Mouse (Mus musculus) liver, embryonic 15.5 days (tissue): ENCODE data around the gene Gnb1. TPM values are rescaled to one million over a fixed set of nuclear protein-coding genes. Genes with fewer than 3 reads are reported as not detected.

Source experiments
- ATAC-seq: fragments of 200-750 bp; cut with Nextera tagmentation; 2 replicates; pipeline ENCODE4 v1.8.0; 2017; ENCODE audit warnings: moderate number of reproducible peaks, mild to moderate bottlenecking, moderate library complexity; ENCODE audit not compliant: insufficient read depth
- H3K27ac ChIP-seq: fragments of 300-500 bp; sonication (generic); replicated peaks from 2 replicates; pipeline ENCODE4 v1.5.1; 2015; ENCODE audit warnings: mild to moderate bottlenecking, inconsistent platforms
- H3K27me3 ChIP-seq: fragments of 300-500 bp; sonication (generic); 2 replicates; pipeline ENCODE4 v1.6.1; 2015; ENCODE audit warnings: mild to moderate bottlenecking, inconsistent platforms
- H3K36me3 ChIP-seq: fragments of 300-500 bp; sonication (generic); replicated peaks from 2 replicates; pipeline ENCODE4 v1.6.1; 2015; ENCODE audit warnings: moderate library complexity, mild to moderate bottlenecking, inconsistent platforms
- H3K4me1 ChIP-seq: fragments of 300-500 bp; sonication (generic); replicated peaks from 2 replicates; pipeline ENCODE4 v1.6.1; 2015; ENCODE audit warnings: inconsistent platforms
- H3K4me2 ChIP-seq: fragments of 300-500 bp; sonication (generic); 2 replicates; pipeline ENCODE4 v1.6.1; 2015; ENCODE audit warnings: moderate library complexity, mild to moderate bottlenecking, inconsistent platforms
- H3K4me3 ChIP-seq: fragments of 300-500 bp; sonication (generic); replicated peaks from 2 replicates; pipeline ENCODE4 v1.5.1; 2015; ENCODE audit warnings: mild to moderate bottlenecking, inconsistent platforms
- H3K9ac ChIP-seq: fragments of 300-500 bp; sonication (generic); 2 replicates; pipeline ENCODE4 v1.6.1; 2015; ENCODE audit warnings: moderate library complexity, mild to moderate bottlenecking, inconsistent platforms
- H3K9me3 ChIP-seq: fragments of 300-500 bp; sonication (generic); replicated peaks from 2 replicates; pipeline ENCODE4 v1.6.1; 2016; ENCODE audit warnings: inconsistent platforms
- WGBS: fragments of 180-500 bp; shearing (Covaris S2); methylation state at CpG from one replicate; pipeline ENCODE4 v1.1.7; 2015; ENCODE audit warnings: mixed read lengths; ENCODE audit not compliant: insufficient replicate concordance; 5-methylcytosine and 5-hydroxymethylcytosine counted together
- polyA plus RNA-seq: library from polyadenylated mRNA; unstranded; fragments of >200 nt; fragmentation: Nextera tagmentation; extraction: Ambion mirVana; gene quantifications from 2 replicates; pipeline ENCODE4 v1.2.1, GENCODE M21; 2015

The Gnb1 gene
- polyA plus RNA-seq = 100 and 106 TPM in 2 replicates

DNA sequence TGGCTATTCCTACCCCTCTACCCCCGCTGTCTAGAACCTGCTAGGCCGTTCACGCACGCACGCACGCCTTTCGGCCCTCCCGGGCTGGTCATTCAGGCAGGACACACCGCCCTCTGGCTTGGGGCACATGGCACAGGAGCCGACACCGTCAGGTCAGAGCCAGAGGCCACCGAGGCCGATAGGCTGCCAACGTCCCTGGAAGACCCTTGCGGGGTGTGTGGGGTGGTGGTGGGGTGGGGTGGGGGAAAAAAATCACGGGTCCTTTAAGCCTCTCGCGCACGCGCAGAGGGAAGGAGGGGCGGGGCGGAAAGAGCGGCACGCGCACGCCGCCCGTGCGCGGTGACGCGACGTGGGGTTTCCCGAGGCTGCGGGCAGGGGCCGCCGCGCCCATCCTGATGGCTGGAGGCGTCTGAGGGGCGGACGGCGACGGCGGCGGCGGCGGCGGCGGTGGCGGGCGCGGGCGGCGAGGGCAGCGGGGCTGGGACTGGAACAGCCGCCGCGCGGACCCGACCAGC, at the start of gene Gnb1:
Gene Gnb1 (plus strand): TSS at position 372 of the 515 bp plus-strand sequence.
- Histone ChIP-seq H3K4me2 (peak within 1 kb of the TSS; percentile 99), H3K27me3 (no peaks in the 10 kb centered on the region), H3K9me3 (no peaks in the 10 kb centered on the region), H3K36me3 (no peaks in the 10 kb centered on the region), H3K4me1 (peaks cover 85% of the 10 kb centered on the region), H3K4me3 (peak within 1 kb of the TSS; percentile 76), H3K9ac (peak within 1 kb of the TSS; percentile 90), H3K27ac (peak within 1 kb of the TSS; percentile 80)
- ATAC-seq = peak; percentile 76
- WGBS = under 1% methylated on average over 59 of the region's 60 CpGs

DNA sequence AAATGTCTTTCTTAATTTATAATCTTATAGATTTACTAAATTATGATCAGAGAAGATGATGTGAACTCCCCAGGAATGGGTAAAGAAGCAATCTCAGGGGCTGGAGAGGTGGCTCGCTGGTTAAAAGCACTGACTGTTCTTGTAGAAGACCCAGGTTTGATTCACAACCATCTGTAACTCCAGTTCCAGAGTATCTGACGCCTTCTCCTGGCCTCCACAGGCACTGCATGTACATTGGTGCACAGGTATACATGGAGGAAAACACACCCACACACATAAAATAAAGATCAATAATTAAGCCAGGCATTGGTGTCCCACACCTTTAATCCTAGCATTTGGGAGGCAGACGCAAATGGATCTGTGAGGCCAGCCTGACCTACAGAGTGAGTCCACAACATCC, 48.4 kb upstream of the Gnb1 start:
- Histone ChIP-seq H3K9ac (no peak overlapping the region), H3K4me2 (no peak overlapping the region), H3K36me3 (no peaks in the 10 kb centered on the region), H3K9me3 (no peaks in the 10 kb centered on the region), H3K27ac (no peak overlapping the region), H3K27me3 (no peaks in the 10 kb centered on the region; the same call in 1 of the 2 replicates), H3K4me3 (no peak overlapping the region), H3K4me1 (no peaks in the 10 kb centered on the region)
- no peak for ATAC-seq
- 56% methylated on average over 3 of the region's 3 CpGs for WGBS

DNA sequence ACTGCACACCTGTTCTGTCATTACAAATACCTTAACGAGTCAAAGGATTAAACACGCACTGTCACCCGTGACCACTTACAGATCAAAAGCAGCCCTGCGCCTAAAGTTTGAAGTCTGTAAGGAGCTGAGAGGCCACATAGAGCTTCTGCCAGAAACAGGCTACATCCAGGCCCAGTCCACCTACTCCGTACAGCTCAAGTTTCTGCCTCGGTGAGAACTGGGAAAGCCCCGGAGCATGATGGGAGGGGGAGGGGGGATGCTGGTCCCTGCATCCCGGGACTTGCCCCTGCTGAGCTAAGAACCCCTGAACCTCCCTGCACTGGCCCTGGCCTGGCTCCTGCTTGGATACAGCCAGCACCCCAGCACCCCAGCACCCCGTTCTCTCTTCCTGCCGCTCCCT, 39.6 kb upstream of the Gnb1 start:
- Histone ChIP-seq H3K36me3 (no peaks in the 10 kb centered on the region), H3K27me3 (no peaks in the 10 kb centered on the region), H3K4me3 (no peak overlapping the region), H3K4me1 (no peaks in the 10 kb centered on the region), H3K9ac (no peak overlapping the region), H3K9me3 (no peaks in the 10 kb centered on the region), H3K27ac (no peak overlapping the region), H3K4me2 (no peak overlapping the region)
- ATAC-seq = no peak
- 54% methylated on average over 10 of the region's 10 CpGs for WGBS

DNA sequence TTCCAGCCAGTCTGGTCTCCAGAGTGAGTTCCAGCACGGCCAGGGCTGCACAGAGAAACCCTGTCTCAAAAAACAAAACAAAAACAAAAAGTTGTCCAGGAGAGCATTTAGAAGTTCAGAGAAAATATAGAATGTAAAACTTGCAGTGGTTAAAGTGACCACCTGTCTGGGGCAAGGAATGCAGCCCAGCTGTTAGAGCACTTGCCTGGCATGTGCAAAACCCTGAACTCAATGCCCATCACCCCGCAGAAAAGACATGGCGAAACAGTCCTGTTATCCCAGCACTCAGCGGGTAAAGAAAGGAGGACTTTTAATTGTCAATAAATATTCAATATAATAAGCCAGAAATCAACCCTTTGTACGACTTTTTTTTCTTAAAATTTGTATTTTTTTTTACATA, 32.6 kb upstream of the Gnb1 start:
- ATAC-seq = no peak
- no peak overlapping the region for H3K4me3 ChIP-seq
- 0 out of 2 replicates have a peak, but pooled peaks cover 6% of the 10 kb centered on the region for H3K27me3 ChIP-seq
- no peak overlapping the region for H3K9ac ChIP-seq
- H3K36me3 ChIP-seq = no peaks in the 10 kb centered on the region
- no peak overlapping the region for H3K27ac ChIP-seq
- H3K4me2 ChIP-seq = no peak overlapping the region
- WGBS = 58% methylated on average over 5 of the region's 5 CpGs
- H3K4me1 ChIP-seq = no peaks in the 10 kb centered on the region
- H3K9me3 ChIP-seq = no peaks in the 10 kb centered on the region

DNA sequence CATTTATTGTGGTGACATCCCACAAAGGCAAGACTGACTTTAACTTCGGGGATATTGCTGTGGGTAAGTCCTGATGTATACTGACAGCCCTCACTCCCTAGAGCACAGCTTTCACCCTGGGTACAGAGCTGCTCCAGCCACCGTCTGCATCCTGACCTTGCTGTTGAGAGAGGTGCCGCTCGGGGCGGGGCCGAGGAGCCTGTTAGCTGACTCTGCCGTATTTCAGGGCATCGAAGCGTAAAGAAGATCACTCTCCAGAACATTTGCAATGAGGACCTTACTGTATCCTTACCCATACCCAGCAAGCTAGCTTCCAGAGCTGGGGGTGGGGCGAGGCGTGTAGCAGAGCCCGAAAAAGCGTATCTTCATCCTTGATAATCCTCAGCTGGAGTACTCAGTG, 28.1 kb upstream of the Gnb1 start:
- Histone ChIP-seq H3K4me3 (no peak overlapping the region), H3K27me3 (0 out of 2 replicates have a peak, but pooled peaks cover 9% of the 10 kb centered on the region)
- 68% methylated on average over 13 of the region's 13 CpGs for WGBS

DNA sequence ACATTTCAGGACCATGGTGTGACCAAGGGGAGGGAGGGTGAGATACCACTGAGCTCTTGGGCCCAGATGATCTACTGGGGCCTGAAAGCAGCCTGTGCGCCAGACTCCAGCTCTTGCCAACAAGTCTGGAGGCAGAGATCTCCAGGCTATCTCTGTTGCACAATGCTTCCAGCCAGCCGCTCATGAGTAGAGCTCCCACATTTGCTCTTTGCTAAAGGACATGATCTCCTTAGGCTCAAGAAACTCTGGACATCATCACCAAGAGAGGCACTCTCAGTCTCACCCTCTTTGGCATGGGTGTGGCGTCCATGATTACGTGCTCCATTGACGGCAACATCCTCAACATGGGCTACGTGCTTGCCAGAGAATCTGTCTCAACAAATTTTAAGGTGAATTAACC, 27.6 kb upstream of the Gnb1 start:
- no peaks in the 10 kb centered on the region for H3K9me3 ChIP-seq
- H3K4me2 ChIP-seq = no peak overlapping the region
- H3K4me3 ChIP-seq = no peak overlapping the region
- H3K27me3 ChIP-seq = peaks cover 14% of the 10 kb centered on the region; the same call in 1 of the 2 replicates
- WGBS = 68% methylated on average over 6 of the region's 6 CpGs
- no peak for ATAC-seq
- H3K36me3 ChIP-seq = no peaks in the 10 kb centered on the region
- no peak overlapping the region for H3K9ac ChIP-seq
- no peaks in the 10 kb centered on the region for H3K4me1 ChIP-seq
- H3K27ac ChIP-seq = no peak overlapping the region

More for the DNA sequence above, 28.1 kb upstream of the Gnb1 start:
- no peak for ATAC-seq
- H3K36me3 ChIP-seq = no peaks in the 10 kb centered on the region
- no peaks in the 10 kb centered on the region for H3K4me1 ChIP-seq
- H3K9ac ChIP-seq = no peak overlapping the region
- H3K9me3 ChIP-seq = no peaks in the 10 kb centered on the region
- no peak overlapping the region for H3K27ac ChIP-seq
- no peak overlapping the region for H3K4me2 ChIP-seq

DNA sequence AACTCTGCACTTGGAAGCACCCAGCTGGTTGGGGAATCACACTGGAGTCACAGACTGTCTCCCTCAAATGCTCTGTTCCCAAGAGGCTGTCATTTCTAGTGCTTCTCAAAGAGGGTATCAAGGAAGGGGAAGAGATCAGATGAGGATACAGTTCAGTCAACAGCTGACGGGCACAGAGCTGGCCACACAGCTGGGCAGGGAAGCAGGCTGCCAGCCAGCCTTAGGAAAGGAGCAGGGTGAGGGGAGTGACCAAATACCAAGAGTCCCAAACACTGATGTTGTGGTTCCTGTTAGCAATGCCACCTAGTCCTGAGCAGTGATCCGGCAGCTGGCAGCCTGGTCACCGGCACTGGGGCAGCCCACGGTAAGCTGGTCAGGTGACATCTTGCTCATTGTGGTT, 27.1 kb upstream of the Gnb1 start:
- Histone ChIP-seq H3K27ac (no peak overlapping the region), H3K4me2 (no peak overlapping the region), H3K4me1 (peaks cover 4% of the 10 kb centered on the region), H3K36me3 (no peaks in the 10 kb centered on the region), H3K27me3 (peaks cover 17% of the 10 kb centered on the region; the same call in 1 of the 2 replicates), H3K4me3 (no peak overlapping the region), H3K9ac (no peak overlapping the region), H3K9me3 (no peaks in the 10 kb centered on the region)
- ATAC-seq = no peak
- WGBS = 69% methylated on average over 4 of the region's 4 CpGs

DNA sequence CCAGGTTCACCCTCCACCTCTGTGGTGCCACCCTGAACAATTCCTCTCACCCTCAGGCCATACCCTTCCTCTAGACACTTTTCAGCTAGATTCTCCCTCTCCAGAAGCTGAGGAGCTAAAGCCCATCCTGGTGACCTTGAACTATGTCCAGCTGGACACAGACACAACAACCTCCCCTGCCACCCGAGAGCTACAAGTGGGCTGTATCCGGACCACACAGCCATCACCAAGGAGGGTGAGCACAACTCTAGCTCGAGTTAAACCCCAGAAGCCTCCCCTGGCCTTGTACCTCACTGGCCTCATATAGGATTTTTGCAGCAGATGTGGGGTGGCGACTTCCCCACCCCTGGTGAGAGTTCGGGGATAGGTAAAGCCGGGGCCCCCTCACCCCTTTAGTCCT, 25.6 kb upstream of the Gnb1 start:
- Histone ChIP-seq H3K4me2 (no peak overlapping the region), H3K4me3 (no peak overlapping the region), H3K36me3 (no peaks in the 10 kb centered on the region), H3K9ac (no peak overlapping the region), H3K4me1 (peaks cover 7% of the 10 kb centered on the region), H3K9me3 (no peaks in the 10 kb centered on the region), H3K27ac (no peak overlapping the region), H3K27me3 (peaks cover 33% of the 10 kb centered on the region)
- WGBS = 59% methylated on average over 6 of the region's 6 CpGs
- no peak for ATAC-seq

DNA sequence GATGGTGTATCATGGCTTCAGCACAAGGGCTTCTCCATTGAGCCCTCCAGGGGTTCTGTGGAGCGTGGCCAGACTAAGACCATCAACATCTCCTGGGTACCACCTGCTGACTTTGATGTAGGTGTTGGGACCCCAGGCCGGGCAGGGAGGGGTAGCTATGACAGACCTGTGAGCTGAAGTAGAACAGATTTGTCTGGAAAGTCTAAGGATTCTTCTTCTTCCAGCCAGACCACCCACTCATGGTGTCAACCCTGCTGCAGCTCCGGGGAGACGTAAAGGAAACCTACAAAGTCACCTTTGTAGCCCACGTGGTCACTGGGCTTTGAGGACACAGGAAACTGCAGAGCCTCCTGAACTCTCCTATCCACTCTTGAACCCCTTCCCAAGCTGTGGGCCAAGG, 25.1 kb upstream of the Gnb1 start:
- no peak overlapping the region for H3K4me3 ChIP-seq
- peaks cover 37% of the 10 kb centered on the region for H3K27me3 ChIP-seq
- H3K27ac ChIP-seq = no peak overlapping the region
- no peaks in the 10 kb centered on the region for H3K9me3 ChIP-seq
- no peak overlapping the region for H3K9ac ChIP-seq
- no peak overlapping the region for H3K4me2 ChIP-seq
- WGBS = 65% methylated on average over 5 of the region's 5 CpGs
- ATAC-seq = no peak
- peaks cover 7% of the 10 kb centered on the region for H3K4me1 ChIP-seq
- H3K36me3 ChIP-seq = no peaks in the 10 kb centered on the region

DNA sequence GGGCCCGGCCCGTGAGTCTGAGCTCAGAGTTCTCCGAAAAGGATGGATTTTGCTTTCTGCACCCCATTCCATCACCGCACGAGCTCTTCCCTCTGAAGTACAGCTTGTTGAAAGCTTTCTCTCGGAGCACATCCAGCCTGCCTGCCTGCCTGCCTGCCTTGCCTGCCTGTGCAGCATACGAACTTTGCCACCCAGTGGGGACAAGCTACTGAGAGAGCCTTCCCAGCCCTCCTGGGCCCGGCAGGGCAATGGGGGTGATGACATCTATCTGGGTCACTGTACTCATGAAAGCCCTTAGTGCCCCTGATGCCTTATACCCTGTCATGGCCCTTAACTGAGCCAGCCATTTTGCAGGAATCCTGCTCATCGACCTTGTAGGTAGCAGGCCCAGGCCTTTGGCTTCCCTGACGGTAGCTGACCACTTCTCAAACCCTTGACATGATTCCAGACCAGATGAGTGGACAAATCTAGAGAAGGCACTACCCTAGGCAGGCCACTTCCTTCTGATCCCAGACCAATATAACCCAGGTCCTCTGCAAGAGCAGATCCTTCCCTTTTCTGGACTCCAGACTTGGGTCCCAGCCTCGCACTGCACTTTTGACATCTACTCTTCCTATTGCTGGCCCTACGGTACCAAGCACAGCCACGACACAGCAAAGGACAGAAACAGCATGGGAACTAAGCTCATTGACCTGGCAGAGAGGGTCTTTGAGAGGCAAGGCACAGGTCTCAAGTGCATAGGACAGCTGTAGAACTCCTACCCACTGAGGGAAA, 23.7 kb upstream of the Gnb1 start:
- Histone ChIP-seq H3K4me1 (peaks cover 7% of the 10 kb centered on the region), H3K9ac (no peak overlapping the region), H3K27ac (no peak overlapping the region), H3K9me3 (no peaks in the 10 kb centered on the region), H3K4me2 (no peak overlapping the region), H3K36me3 (no peaks in the 10 kb centered on the region), H3K27me3 (peaks cover 41% of the 10 kb centered on the region), H3K4me3 (no peak overlapping the region)
- 51% methylated on average over 13 of the region's 13 CpGs for WGBS
- ATAC-seq = no peak

DNA sequence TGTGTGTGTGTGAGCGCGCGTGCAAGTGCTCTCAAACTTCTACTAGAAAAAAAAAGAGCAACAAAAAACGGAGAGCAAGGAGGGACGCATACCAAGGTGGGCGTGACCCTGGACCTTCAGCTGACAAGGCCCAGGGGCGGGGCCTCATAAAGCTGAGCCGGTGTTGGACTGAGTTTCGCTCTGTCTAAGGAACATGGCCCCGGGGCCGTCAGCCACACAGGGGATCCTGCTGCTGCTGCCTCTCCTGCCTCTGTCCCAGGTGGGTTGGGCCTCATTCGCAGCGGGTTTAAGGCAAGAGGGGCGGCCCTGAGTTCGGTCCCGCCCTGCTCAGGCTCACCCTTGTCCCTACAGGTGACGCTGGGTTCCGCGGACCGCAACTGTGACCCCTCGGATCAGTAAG, 22.2 kb upstream of the Gnb1 start, which contains the start of gene Tmem52:
Gene Tmem52 (plus strand): TSS at position 163 of the 400 bp plus-strand sequence.
- H3K9me3 ChIP-seq = no peaks in the 10 kb centered on the region
- peak within 1 kb of the TSS; percentile 72 for H3K4me2 ChIP-seq
- WGBS = 9% methylated on average over 21 of the region's 21 CpGs
- peaks cover 9% of the 10 kb centered on the region for H3K4me1 ChIP-seq
- peaks cover 41% of the 10 kb centered on the region for H3K27me3 ChIP-seq
- peak; percentile 22 for ATAC-seq
- peak within 1 kb of the TSS; percentile 49 for H3K4me3 ChIP-seq
- no peak within 1 kb of the TSS for H3K27ac ChIP-seq
- 0 out of 2 replicates have a peak within 1 kb of the TSS, but pooled peaks have one; percentile 32 for H3K9ac ChIP-seq
- H3K36me3 ChIP-seq = no peaks in the 10 kb centered on the region
